Mouse (Mus musculus): ENCODE results near the gene Appbp2.
"Not testable (repeated sequence)": the region's sequence is repeated elsewhere in the genome, so short reads cannot be mapped to it uniquely, and the experiment has no call there.

Gene Appbp2

DNA sequence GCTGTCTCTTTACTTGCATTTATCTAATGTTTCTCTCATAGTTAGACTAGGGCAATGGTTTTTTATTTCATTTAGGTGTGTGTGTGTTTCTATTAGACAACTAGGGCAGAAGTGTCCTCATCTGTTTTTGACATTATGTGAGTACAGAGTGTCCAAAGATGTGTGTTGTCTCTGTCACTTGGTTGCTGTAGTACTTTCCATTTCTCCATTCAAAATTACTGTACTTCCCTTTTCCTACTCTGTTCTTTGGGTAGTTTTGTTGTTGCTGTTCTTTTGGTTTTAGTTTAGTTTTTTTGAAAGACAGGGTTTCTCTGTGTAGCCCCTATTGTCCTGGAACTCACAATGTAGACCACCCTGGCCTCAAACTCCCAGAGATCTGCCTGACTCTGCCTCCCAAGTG is 70.6 kb downstream of the Appbp2 start:
- DNase-seq (ENCODE audit: extremely low read depth, low read depth, low spot score): no peak

DNA sequence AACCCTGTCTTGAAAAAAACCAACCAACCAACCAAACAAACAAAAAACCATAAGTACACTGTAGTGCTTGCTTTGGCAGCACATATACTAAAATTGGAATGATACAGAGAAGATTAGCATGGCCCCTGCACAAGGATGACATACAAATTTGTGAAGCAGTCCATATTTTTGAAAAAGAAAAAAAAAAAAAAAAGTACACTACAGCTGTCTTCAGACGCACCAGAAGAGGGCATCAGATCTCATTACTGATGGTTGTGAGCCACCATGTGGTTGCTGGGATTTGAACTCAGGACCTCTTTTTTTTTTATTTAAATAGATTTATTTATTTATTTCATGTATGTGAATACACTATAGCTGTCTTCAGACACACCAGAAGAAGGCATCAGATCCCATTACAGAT is 71.9 kb downstream of the Appbp2 start:
- DNase-seq (ENCODE audit: extremely low read depth, low read depth, low spot score): not testable (repeated sequence)

DNA sequence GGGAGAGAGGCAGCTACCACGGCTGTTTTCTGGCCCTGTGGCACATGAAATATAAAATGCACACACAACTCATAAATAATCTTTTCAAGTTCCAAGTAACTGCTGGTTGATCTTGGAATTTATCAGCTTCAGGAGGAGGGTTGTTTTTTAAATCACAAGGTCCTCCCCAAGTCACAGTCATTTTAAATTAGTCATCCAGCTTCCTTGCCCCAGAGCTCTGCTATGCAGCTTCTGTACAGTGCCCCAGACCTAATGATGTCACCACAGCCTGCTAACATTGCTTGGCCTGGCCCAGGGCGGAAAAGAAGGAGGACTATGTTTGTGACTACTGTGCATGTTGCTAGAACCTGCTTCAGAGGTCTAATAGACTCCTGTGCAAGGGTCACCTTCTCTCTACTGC is 77.6 kb downstream of the Appbp2 start:
- DNase-seq (ENCODE audit: extremely low read depth, low read depth, low spot score): no peak

DNA sequence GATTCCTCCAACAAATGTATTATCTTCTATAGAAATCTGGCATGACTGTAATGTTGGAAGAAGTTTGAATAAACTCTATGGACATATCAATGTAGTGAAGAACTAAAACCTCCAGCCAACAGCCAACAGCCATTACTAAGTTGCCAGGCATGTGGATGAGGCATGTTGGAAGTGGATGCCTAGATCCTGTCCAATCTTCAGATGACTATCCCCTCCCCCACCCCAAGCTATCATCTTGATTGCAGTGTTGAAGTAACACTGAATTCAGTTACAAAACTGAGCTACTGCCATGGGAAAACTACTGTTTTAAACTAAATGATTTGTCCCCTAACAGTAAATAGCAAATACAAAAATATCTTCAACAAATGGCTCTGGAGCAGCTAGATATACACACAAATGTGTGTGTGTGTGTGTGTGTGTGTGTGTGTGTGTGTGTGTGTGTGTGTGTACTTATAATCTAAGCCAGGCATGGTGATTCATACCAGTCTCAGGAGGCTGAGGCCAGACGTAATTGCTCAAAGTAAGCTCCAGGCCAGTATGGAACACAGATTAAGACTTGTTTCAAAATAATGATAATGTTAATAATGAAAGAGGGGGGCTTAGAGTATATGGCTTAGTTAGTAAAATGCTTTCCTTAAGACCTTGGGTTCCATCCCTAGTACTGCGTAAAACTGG is 82.5 kb downstream of the Appbp2 start:
- no peak for DNase-seq (ENCODE audit: extremely low read depth, low read depth, low spot score)

DNA sequence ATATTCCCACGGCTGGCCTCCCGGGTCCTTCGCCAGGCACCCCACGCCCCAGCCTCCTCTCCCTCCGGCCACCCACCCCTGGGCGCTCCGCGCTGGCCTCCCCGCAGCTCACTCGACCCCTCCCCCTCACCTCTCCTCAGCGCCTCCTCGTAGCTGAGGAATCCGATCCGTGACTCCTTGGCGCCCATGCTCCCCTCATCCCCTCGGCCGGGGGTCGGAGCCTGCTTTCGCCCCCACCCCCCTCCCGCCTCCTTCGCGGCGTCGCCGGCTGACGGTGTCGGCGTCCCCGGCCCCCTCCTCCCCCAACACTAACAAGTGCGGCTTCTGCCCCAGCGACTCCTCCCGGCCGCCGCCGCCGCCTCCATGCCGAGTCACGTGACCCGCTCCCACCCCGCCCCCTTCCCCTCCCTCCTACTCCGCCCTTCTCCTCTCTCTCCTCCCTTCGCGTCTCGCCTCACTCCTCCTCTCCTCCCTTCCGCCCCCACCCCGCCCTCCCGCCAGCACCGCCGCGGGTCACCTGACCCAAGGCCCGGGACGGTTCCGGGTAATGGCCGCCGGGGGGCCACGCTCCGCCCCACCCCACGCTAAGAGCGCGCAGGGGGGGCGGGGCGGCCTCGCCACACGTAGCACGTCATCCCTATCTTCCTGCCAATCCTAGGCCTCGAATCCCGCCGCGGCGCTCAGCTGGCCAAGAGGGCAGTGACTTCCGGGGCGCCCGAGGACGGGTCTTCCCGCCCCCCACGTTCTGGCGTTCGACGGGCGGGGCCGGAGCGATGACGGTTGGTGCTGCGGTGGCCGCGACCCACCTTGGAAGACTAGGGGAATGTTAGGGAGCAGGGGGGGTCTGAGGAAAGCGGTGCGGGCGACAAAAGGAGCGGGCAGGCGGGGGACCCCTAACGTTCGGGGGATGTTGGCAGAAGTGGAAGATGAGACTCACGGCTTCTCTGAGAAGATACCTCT is 95.1 kb downstream of the Appbp2 start, which contains the start of gene Usp32:
Usp32 (minus strand) TSS at position 581 of the 960 bp plus-strand sequence.
- peak; percentile 50 for DNase-seq (ENCODE audit: extremely low read depth, low read depth, low spot score)

DNA sequence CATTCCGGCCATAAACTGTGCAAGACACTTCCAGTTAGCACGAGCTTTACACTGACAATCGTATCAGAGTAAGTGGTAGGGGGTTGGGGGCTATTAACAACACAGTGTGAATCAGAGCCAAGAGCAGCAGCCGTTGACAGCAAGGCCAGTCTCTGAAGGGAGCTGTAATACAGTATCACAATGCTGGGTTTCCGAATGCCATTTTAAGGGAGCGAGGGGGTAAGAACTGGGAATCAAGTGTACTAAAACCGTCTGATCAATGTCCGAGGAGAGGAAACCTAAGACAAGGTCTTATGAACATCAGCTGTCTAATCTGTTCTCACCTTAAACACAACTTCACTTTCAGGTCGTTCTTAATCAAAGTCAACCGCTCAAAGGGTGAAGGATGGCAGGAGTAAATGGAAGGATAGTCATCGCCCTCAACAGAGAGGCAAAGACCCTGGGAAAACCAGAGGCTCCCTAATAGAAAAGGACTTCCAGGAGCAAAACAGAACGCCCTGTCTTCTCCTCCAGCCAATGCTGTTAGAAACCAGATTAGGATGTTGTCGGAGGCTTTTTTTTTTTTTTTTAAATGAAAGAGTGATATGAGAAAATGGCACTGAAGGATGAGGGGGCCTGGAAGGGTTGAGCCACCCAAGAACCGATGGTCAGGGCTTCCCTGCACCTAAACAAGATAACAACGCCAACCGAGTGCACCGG is 96.0 kb downstream of the Appbp2 start:
- DNase-seq (ENCODE audit: extremely low read depth, low read depth, low spot score): no peak

Measured in fat pad, adult 2 months (tissue).